Mouse (Mus musculus) erythroblast, embryonic 14.5 days (primary cell): Measurements from ENCODE around the gene Gm525.

Experiments
- GATA1 ChIP-seq: IDR thresholded peaks from 2 replicates; pipeline ENCODE4 v1.6.1; 2012; ENCODE audit warnings: low read length, inconsistent platforms, mixed read lengths
- TAL1 ChIP-seq: IDR thresholded peaks from 3 replicates; pipeline ENCODE4 v1.6.1; 2012; ENCODE audit warnings: low read length, inconsistent platforms, mixed read lengths

DNA sequence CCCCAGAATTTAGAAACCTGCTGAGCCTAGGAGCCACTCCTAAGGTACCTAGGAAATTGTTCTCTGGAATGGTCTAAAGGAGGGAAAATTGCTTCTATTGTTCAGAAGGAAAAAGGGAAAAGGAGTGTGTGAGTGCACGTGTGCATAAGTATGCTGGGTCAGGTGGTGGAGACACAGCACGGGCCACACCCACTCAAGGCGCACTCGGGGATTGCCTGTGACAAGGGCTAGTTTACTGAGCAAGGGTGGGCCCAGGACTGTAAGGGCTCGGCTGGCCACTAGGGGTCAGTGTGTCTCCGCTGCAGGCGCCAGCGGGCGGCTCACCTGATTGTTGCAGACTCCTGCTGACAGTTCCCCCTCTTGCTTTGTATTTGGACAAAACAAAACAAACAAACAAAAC is 26.8 kb downstream of the Gm525 start:
- TF ChIP-seq GATA1 = no peak
- no peak for TF ChIP-seq TAL1
